Mouse (Mus musculus) left cerebral cortex, postnatal 36 days (tissue): ENCODE measurements around the gene Ttc30a2. TPM values are rescaled to one million over a fixed set of nuclear protein-coding genes. Genes with fewer than 3 reads are reported as not detected.
A peak's percentile ranks its signal among the peaks of the same experiment; 100 is the strongest.
"Not testable (repeated sequence)": the region's sequence is repeated elsewhere in the genome, so short reads cannot be mapped to it uniquely, and the experiment has no call there.

Experiments
- DNase-seq, 2 experiments: peaks; one replicate each; pipeline ENCODE4 v3.0.0; 2021 to 2022; ENCODE audit warnings: low spot score in 2 of 2, mixed read lengths in 1 of 2
- intact Hi-C: fragments of 180-260 bp; cut with DNase I; formaldehyde crosslinking; loops from one replicate; pipeline ENCODE4 v1.15.1; 2025
- total RNA-seq, 2 experiments: library from RNA; stranded (reverse); gene quantifications; 2 replicates each; pipeline ENCODE4 v1.2.3; 2021

Ttc30a2 gene
- under 1 TPM; 0.25 to 0.27 TPM for total RNA-seq

DNA sequence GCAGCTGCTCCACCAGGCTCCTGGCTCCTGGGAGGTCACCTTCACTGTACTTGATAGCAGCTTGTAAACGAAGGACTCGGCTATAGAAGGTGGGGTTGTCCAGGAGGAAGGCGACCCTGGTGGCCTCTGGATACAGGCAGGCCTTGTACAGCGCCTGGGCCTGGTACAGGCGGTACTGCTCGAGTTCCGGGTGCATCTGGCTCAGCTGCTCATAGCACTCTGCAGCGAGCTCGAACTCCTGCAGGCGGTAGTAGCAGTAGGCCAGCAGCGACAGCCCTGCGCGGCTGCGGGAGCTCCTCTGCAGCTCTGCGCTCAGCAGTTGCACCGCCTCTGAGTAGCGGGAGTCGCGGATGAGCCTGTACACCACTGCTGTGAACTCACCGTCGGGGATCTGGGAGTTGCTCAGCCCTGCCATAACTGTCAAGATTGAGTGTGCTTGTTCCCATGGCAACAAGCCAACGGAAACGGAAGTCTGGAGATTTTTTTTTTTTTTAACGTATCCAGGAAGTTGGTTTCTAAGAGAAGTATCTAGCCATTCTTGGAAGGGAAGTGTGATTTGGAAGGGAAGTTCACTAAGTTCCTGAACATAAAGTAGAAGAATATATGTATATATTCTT is at the start of gene Ttc30a2:
Gene Ttc30a2, minus strand, starts transcription at position 419 of the 617 bp plus-strand sequence.
- intact Hi-C loops, DNase-seq: not testable (repeated sequence)

DNA sequence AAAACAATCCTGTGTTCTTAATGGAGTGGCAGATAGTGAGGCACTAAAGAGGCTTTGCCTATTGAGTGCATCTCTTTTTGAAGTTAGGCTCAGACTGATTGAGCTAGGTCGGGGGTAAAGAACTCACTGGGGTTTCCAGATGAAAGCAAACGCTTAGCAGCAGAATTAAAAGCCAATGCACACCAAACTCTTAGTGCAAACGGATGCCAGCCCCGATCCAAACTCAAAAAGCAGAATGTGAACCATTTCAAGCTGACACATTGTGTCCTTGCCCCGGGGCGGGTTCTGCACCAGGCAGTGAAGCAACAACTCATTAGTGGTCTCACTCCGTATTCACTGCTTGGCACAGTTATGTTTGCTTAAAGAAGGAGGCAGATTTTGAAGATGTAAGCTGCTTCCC is 38.9 kb upstream of the Ttc30a2 start:
- intact Hi-C loops, result no loop called here
- DNase-seq, result no peak

DNA sequence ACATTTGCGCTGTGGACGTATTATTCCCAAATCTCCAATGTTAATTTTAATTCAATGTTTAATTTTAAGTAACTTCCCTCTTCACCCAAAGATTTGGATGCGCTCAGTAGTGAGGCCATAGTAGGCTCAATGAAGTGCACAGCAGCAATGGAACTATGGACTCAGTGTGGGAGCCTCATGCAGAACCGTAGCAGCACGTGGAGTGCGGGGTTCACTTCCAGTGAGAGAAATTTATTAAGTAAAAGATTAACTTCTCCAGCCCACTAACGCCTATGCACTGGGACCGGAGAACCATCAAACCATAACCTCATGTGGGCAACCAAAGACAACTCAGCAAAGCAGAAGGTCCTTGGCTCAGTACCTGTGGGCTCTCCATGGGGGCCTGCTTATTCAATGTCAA is 38.2 kb upstream of the Ttc30a2 start:
- no peak for DNase-seq
- intact Hi-C loops, result no loop called here

DNA sequence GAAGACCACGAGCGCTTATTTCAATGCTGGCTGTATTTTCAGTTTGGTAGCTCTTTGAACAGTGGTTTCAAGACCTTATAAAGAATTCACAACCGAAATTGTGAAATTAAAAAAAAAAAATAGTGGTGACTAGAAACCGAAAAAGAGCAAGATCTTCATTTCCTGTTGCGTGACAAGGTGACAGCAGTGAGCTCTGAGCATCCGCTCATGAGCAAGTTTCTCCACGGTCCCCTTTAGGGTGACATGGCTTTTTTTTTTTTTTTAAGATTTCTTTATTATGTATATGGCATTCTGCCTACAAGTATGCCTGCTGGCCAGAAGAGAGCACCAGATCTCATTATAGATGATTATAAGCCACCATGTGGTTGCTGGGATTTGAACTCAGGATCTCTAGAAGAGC is 37.5 kb upstream of the Ttc30a2 start:
- intact Hi-C loops, result no loop called here
- DNase-seq, result no peak

DNA sequence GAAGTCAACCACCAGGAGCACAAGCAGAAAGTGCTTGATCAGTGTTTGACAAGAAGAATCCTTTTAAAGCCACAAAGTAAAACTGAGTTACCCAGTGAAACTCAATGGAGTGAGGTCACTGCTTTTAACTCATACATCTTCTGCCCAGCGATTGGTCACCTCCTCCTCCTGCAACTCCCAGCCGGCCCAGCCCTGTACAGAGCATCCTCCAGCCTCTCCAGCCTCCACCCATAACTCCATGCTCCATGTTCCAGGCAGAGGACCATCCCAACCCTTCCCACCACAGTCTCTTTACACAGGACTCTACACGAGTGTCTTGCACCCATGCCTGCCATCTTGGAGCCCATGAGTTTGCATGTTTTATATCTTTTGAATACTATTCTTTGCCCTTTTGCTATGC is 36.7 kb upstream of the Ttc30a2 start:
- intact Hi-C loops, result no loop called here
- DNase-seq, result no peak

DNA sequence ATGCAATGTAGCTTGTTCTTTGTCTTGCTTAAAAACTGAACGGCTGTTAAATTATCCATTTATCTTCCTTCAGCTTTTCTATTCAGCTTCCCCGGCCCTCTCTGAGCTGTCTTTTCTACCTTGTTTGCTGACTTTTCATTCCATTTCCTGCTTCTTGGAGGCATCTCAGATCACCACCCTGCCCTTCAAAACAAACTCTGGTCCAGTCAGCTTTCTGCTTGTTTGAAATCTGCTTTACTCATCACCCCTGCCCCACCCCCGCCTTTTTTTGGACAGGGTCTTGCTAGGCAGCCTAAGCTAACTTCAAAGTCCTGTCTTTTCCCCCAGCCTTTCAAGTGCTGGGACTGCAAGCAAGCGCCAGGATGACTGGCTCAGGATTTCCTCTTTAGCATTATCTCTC is 28.2 kb upstream of the Ttc30a2 start:
- DNase-seq, result no peak
- intact Hi-C loops, result no loop called here

DNA sequence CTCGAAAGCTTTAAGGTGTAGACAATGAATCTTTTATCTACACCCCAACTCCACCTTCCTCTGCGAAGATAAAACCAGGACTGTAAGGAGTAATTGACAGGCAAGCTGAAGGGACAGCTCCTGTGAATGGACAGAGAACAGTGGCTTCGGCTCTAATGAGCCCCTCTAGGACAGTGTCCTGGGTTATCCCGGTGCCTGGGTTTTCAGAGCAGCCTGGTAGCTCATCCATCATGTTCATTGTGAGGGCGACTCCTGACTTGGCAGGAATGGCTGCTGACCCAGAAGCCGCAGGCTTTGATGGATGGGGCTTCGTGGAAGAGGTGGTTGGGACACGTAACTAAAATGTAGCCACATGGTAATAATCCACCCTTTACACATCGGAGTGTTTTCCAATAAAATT is 24.9 kb upstream of the Ttc30a2 start:
- intact Hi-C loops, result no loop called here
- DNase-seq, result no peak

DNA sequence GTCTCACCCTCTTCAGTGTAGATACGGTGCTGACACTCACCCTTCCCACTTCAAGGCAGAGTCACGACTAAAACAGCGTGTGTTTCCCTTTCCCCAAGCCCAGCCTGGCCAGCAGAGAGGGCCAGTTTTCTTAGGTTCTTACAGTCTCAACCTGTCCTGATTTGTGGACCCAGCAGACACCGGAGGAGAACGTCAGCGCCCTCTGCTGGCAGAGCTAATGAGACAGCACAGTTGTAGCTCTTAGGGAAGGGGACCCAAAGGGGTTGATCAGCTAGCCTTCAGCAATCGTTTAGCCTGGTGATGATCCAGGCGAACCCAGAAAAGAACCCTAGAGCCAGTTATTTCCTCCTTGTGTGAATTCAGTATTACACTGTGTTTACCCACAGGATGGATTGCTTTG is 23.4 kb upstream of the Ttc30a2 start:
- intact Hi-C loops, result no loop called here

DNA sequence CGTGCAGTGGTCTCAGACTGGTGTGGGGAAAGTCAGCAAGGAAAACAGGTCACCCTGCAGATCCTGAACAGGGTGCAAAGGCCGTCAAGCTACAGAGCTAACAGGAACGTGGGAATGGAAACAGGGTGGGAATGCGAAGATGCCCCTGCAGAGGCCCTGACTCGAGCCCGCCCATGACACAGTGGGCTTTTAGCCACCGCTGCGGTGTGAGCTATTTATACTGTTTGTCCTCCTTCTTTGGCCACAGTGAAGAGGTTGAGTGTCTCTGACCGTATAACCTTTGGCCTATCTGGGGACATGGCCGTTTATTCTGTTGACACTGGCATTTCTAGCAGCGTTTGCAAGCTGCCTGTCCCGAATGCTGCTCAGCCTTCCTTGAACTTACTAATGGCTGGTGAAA is 21.7 kb upstream of the Ttc30a2 start:
- no peak for DNase-seq
- intact Hi-C loops, result loop anchor here (5.0 kb wide), 1 partner anchor 58 kb away; no protein-coding TSS in a partner anchor

More for the DNA sequence above, 23.4 kb upstream of the Ttc30a2 start:
- peak in 1 of 2 experiments; percentile 50 for DNase-seq

DNA sequence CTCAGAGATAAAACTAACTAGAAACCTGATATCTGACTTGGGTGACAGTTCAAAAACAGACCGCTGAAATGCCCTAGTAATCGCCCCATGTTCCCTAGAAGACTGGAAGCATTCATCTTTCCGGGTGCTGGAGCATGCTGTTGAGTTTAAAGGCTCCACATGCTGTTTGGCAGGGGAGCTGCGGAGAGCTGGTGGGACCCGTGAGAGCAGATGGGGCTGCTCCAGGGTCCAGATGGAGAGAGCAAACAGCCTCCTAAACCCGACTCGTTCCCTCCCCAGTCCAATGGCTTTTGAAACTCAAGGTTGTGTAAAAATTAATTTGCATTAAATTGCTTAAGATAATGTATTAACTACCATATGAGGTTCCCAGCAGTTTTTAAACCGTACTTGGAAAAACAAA is 20.7 kb upstream of the Ttc30a2 start:
- no peak for DNase-seq
- intact Hi-C loops, result loop anchor here (5.0 kb wide), 1 partner anchor 59 kb away; no protein-coding TSS in a partner anchor

DNA sequence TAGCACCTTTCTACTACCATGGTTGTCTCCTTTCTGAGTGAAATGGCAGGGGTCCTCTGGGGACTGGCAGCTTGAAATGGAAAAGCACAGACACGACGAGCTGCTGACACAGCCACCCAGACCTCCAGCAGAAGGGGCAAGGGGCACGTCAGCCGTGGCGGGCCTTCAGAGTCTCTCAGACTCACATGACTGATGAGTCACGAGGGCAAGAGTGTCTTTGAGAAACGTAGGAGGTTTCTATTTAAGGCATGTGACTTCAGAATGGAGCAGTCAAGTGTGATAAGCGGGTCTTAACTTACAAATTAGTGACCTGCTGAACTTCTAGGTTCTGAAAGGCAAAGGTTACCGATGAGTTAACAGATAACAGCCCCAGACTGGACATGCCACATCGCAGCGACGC is 19.8 kb upstream of the Ttc30a2 start:
- DNase-seq, result no peak
- intact Hi-C loops, result loop anchor here (5.0 kb wide), 1 partner anchor 60 kb away; no protein-coding TSS in a partner anchor

DNA sequence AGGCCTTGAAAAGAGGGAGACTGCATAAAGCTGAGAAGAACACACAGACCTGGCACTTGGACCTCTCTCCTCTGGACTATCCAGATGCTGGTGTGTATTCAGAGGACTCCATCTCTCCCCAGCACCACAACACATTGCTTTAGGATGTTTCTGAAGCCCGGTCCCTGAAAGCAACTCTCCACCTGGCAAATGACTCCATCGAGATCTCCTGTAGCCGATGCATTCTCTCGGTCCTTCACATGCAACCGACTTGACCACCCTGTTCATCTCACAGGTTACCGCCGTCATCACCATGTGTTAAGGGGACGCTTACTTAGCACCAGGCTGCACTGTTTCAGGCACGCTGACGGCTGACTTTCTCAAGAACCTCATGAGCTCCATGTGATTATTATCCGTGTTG is 16.9 kb upstream of the Ttc30a2 start:
- DNase-seq, result no peak
- intact Hi-C loops, result loop anchor here (5.0 kb wide), 1 partner anchor 62 kb away; no protein-coding TSS in a partner anchor

DNA sequence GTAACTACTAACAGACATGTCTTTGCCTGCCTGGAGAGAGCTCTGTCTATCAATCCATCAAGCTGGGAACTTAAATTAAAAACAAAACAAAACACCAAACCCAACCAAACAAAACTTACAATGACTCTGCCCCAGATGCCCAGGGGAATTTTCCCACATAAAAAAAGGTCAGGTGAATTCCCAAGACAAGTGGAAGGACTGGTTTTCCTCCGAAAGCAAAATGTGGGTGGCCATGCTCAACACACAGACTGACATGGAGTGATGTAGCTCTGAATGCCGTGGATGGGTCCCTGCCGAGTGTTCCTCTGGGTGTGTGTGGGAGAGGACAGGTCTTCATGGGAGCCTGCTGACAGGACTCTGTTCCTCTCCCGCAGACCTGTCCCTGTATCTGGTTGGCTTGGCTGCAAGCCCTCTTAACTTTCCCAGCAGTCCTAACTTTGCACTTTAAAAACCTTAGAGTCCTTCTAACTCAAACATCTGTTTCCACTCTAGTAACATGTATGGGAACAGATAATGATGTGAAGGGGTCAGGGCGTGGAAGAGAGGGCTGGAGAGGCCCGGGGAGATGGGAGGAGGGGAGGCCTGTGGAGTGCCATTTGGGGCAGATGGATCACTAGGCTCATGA is 13.7 kb upstream of the Ttc30a2 start:
- intact Hi-C loops, result no loop called here
- no peak for DNase-seq

DNA sequence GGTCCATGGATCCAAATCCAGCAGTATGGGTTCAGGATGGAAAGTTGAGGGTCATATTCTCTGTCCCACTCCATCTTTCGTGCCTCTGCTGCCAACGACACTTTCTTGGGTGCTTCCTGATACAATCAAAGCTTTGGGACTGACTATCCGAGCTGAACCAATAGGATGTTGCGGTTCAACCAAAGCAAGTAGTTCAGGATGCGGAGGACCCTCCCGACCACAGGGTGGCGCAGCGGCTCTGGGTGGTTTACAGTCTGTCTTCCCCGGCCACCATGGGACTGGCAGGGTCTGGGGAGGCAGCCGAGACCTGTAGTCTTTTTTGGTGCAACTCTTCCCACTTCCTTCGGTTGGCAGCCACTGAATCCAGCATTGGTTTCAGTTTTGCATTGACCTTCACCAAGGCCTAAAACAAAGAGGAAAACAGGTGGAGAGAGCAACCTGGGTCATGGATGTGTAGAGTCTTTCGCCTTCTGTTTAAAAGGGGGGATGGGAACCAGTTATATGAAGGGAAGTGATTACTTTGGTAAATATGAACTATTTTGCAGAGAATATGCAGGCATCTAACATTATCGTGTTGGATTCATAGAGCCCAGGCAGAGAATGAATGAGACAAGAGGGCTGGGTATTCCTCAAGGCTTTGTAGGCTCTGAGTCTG is 13.0 kb upstream of the Ttc30a2 start:
- DNase-seq, result peak; percentile 27 to 31
- intact Hi-C loops, result no loop called here

DNA sequence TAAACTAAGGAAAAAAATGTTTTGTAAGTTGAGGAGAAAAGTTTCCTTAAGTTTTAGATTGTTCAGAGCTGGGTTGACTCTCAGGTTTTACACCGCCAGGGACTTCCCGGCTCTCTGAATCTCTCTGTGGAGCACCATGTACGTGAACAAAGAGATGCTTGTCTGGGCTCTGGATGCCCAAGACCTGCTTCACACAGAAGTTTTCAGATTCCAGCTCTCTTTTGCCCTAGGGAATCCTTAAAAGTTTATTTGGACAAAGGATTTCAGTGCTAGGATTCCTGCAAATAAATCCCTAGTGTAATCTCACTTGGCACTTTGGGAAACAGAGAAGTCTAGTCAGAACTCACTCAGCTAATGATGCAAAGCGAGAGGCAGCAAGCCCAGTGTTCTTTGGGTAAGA is 11.7 kb upstream of the Ttc30a2 start:
- intact Hi-C loops, result no loop called here
- no peak for DNase-seq

DNA sequence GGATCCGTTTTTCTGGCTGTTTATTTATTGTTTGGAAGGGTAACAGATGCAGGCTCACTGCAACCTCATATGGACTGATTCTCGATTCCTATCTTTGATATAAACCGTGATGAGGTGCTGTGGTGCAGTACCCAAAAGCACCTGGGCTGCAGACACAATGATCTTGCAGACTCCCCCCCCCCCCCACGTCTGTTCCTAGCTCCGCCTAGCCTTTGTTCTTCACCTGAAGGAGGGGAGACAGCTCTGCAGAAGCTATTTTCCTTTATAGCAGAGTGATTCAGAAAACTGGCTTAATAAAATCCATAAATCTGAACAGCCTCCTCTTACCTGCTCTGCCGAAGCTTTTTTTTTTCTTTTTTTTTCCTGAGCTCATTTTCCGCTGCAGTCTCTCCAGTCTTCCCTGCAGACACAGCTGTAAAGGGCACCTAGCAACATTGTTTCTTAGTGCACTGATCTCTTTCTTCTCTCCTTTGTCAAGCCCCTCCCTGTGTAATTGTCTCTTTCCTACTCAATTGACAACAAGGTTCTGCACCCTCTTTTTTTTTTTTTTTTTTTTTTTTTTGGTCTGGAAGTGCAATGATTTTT is 10.9 kb upstream of the Ttc30a2 start:
- intact Hi-C loops, result no loop called here
- DNase-seq, result no peak

DNA sequence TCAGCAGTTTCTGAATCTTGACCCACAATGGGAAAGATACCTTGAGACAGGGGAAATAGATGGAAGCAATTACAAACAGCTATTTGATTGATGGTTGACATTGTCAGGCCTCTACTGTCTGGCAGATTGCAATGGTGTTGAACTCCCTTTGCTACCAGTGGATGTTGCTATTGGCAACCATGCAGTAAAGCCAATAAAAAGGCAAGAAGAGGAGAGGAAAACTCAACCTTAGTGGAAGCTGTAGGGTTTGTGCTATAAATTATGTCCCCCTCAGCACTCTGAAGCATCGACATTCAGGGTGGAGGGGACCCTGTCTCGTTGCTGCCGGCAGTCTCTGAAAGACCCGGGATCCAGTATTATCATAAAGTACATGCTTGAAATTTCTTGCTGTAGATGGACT is 10.4 kb upstream of the Ttc30a2 start:
- DNase-seq, result no peak
- intact Hi-C loops, result no loop called here

DNA sequence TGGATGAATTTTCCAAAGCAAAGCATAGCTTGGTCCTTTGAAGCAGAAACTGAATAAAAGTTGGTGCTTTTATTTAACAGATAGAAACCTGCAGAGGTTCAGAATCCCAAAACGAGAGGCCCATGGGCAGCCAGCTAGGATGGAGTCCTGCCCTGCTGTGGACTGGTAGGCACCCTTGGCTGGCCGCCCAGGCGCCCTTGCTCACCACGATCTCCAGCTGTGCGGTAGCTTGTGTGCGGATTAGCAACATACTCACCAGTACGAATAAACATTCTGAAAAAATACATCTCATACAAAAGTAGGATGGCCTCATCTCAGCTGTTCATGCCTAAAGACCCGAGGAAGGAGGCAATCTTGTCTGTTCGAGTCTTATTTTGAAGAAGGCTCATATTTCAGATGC is 9.8 kb upstream of the Ttc30a2 start:
- intact Hi-C loops, result no loop called here
- no peak for DNase-seq

DNA sequence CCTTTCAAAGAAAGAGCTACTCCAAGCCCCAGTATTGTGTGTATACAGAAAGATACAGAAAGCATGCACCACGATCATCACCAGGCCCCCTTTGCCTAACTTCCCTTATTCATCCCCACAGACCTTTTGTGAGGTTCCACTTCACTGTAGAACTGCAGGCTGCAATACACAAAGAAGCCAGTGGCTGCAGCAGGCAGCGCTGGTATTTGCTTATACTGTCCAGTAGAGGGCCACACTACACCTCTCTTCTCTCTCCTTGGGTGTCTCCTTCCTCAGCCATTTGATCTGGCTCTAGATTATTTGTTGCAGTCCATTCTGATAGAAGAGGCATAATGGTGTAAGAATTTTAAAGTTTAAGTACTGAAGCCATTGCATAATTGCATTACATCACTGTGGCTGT is 7.2 kb upstream of the Ttc30a2 start:
- intact Hi-C loops, result loop anchor here (2.0 kb wide), 1 partner anchor 84 kb away; no protein-coding TSS in a partner anchor
- peak; percentile 58 to 65 for DNase-seq

DNA sequence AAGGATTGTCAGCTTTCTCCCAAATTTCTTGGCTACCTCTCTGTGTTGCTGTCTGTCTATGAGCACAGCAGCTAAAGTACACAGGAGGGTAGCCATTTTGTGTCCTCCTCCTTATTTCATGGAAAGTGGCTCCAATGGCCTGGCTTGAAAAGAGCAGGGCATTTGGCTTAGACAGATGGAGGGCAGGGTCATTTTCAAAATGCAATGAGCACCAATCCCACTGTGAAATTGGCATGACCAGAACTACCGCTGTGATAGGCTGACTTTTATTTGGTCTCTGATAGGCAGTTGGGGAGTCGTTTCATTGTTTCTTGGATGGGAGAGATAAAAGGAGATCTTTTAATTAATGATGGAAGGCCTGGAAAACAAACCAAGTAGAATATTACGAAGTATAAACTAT is 5.9 kb upstream of the Ttc30a2 start:
- intact Hi-C loops, result loop anchor here (2.0 kb wide), 1 partner anchor 85 kb away; no protein-coding TSS in a partner anchor
- DNase-seq, result no peak

DNA sequence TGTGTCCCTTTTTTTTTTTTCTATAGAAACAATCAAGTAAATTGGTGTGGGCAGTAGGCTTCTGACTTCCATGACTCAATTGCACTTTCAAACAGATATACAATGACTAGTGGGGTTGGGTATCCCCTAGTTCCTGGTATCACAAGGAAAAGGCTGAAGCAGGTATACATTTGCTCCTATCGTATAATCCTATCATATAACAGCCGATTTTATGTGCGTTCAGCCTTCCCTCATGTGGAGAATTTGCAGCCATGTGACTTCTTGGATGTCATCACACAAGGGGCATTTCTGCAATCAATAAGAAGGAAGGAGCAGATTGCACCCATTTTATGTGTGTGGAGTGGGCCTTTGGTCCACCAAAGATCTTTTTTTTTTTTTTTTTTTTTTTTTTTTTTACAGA is 5.1 kb upstream of the Ttc30a2 start:
- intact Hi-C loops, result no loop called here
- no peak for DNase-seq
